Mouse (Mus musculus): Measurements from ENCODE around the gene Rpl23a. TPM values are rescaled to one million over a fixed set of nuclear protein-coding genes. Genes with fewer than 3 reads are reported as not detected.
"Not testable (repeated sequence)": the region's sequence is repeated elsewhere in the genome, so short reads cannot be mapped to it uniquely, and the experiment has no call there.

Gene Rpl23a
- polyA plus RNA-seq, 1 experiment, result 867 TPM

- Histone ChIP-seq H3K4me1 (ENCODE audit: control insufficient read depth, insufficient read depth, low read length) (peaks cover 7% of the 10 kb centered on the region), H3K4me3 (ENCODE audit: insufficient read depth, low read length) (peak within 1 kb of the TSS; percentile 70), H3K27ac (ENCODE audit: insufficient read depth, low read depth, low read length) (peak within 1 kb of the TSS; percentile 47)
- no peak for TF ChIP-seq POLR2A (IDR thresholded peaks at IDR 0.05; ENCODE audit: borderline replicate concordance, low read depth, low read length)
- no peak for TF ChIP-seq CTCF (IDR thresholded peaks at IDR 0.05; ENCODE audit: low read depth, low read length)
Observed at GRCm38 (mm10) chr11:78188331-78189233, 5.2 kb upstream of the Rpl23a start, which contains the start of gene Rab34. Rab34 (plus strand) TSS chr11:78188430.

- H3K4me1 ChIP-seq (ENCODE audit: control insufficient read depth, insufficient read depth, low read length), result peaks cover 19% of the 10 kb centered on the region
Observed at GRCm38 (mm10) chr11:78184702-78185101, 1.3 kb upstream of the Rpl23a start.

GRCm38 (mm10) chr11:78183884-78184514 is 615 bp upstream of the Rpl23a start:
- no peak for TF ChIP-seq CTCF (IDR thresholded peaks at IDR 0.05; ENCODE audit: low read depth, low read length)
- TF ChIP-seq POLR2A (IDR thresholded peaks at IDR 0.05; ENCODE audit: borderline replicate concordance, low read depth, low read length), result no peak
- peak overlapping the region; percentile 58 for H3K4me3 ChIP-seq (ENCODE audit: insufficient read depth, low read length)
- peak overlapping the region; percentile 40 for H3K27ac ChIP-seq (ENCODE audit: insufficient read depth, low read depth, low read length)
- peaks cover 16% of the 10 kb centered on the region for H3K4me1 ChIP-seq (ENCODE audit: control insufficient read depth, insufficient read depth, low read length)

More at GRCm38 (mm10) chr11:78184702-78185101, 1.3 kb upstream of the Rpl23a start:
- H3K4me3 ChIP-seq (ENCODE audit: insufficient read depth, low read length); H3K27ac ChIP-seq (ENCODE audit: insufficient read depth, low read depth, low read length): not testable (repeated sequence)

DNA sequence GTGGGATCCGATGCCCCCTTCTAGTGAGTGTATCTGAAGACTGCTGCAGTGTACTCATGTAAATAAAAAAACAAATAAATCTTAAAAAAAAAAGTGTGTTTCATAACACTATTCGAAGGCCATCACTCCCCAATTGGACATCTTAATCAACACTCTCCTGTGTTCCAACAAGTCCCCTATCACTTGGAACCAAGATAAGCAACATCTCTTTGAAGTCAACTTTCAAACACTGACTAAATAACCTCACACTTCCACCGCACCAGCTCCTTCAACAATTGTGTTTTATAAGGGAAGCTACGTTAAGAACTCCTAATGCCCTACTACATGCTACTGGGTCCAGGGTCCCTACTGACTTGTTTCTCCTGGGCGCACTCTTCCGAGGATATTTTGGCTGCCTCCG is 934 bp downstream of the Rpl23a start:
- TF ChIP-seq POLR2A (IDR thresholded peaks at IDR 0.05; ENCODE audit: borderline replicate concordance, low read depth, low read length), result no peak
- no peak for TF ChIP-seq CTCF (IDR thresholded peaks at IDR 0.05; ENCODE audit: low read depth, low read length)
- H3K27ac ChIP-seq (ENCODE audit: insufficient read depth, low read depth, low read length), result peak overlapping the region; percentile 84
- H3K4me1 ChIP-seq (ENCODE audit: control insufficient read depth, insufficient read depth, low read length), result peaks cover 13% of the 10 kb centered on the region
- H3K4me3 ChIP-seq (ENCODE audit: insufficient read depth, low read length), result peak overlapping the region; percentile 88

GRCm38 (mm10) chr11:78181830-78182357 is 1.5 kb downstream of the Rpl23a start:
- Histone ChIP-seq H3K4me1 (ENCODE audit: control insufficient read depth, insufficient read depth, low read length) (peaks cover 13% of the 10 kb centered on the region), H3K27ac (ENCODE audit: insufficient read depth, low read depth, low read length) (peak overlapping the region; percentile 84), H3K4me3 (ENCODE audit: insufficient read depth, low read length) (peak overlapping the region; percentile 88)
- TF ChIP-seq POLR2A (IDR thresholded peaks at IDR 0.05; ENCODE audit: borderline replicate concordance, low read depth, low read length), result no peak
- TF ChIP-seq CTCF (IDR thresholded peaks at IDR 0.05; ENCODE audit: low read depth, low read length), result no peak

- TF ChIP-seq CTCF (IDR thresholded peaks at IDR 0.05; ENCODE audit: low read depth, low read length) (no peak), POLR2A (IDR thresholded peaks at IDR 0.05; ENCODE audit: borderline replicate concordance, low read depth, low read length) (no peak)
- Histone ChIP-seq H3K27ac (ENCODE audit: insufficient read depth, low read depth, low read length) (no peak overlapping the region), H3K4me1 (ENCODE audit: control insufficient read depth, insufficient read depth, low read length) (peaks cover 13% of the 10 kb centered on the region), H3K4me3 (ENCODE audit: insufficient read depth, low read length) (peak overlapping the region; percentile 13; the same call in 1 of the 2 replicates)
Observed at GRCm38 (mm10) chr11:78180081-78180761, 3.2 kb downstream of the Rpl23a start.

GRCm38 (mm10) chr11:78179438-78179999 is 3.9 kb downstream of the Rpl23a start:
- Histone ChIP-seq H3K27ac (ENCODE audit: insufficient read depth, low read depth, low read length) (no peak overlapping the region), H3K4me3 (ENCODE audit: insufficient read depth, low read length) (peak overlapping the region; percentile 83), H3K4me1 (ENCODE audit: control insufficient read depth, insufficient read depth, low read length) (peaks cover 13% of the 10 kb centered on the region)
- TF ChIP-seq POLR2A (IDR thresholded peaks at IDR 0.05; ENCODE audit: borderline replicate concordance, low read depth, low read length) (no peak), CTCF (IDR thresholded peaks at IDR 0.05; ENCODE audit: low read depth, low read length) (no peak)

GRCm38 (mm10) chr11:78178859-78179437 is 4.4 kb downstream of the Rpl23a start:
- peak overlapping the region; percentile 83 for H3K4me3 ChIP-seq (ENCODE audit: insufficient read depth, low read length)
- TF ChIP-seq POLR2A (IDR thresholded peaks at IDR 0.05; ENCODE audit: borderline replicate concordance, low read depth, low read length) (no peak), CTCF (IDR thresholded peaks at IDR 0.05; ENCODE audit: low read depth, low read length) (no peak)
- peak overlapping the region; percentile 76 for H3K27ac ChIP-seq (ENCODE audit: insufficient read depth, low read depth, low read length)
- H3K4me1 ChIP-seq (ENCODE audit: control insufficient read depth, insufficient read depth, low read length), result peaks cover 13% of the 10 kb centered on the region
